Mouse (Mus musculus) ES-Bruce4 (cell line): Measurements from ENCODE around the gene Olfr648.

Source experiments
- CTCF ChIP-seq: IDR thresholded peaks from one replicate; pipeline ENCODE4 v1.8.1; 2011; ENCODE audit warnings: low read depth, low read length
- EP300 ChIP-seq: IDR thresholded peaks from 2 replicates; pipeline ENCODE4 v1.6.1; 2011; ENCODE audit warnings: low read depth, low read length; ENCODE audit not compliant: insufficient read depth

DNA sequence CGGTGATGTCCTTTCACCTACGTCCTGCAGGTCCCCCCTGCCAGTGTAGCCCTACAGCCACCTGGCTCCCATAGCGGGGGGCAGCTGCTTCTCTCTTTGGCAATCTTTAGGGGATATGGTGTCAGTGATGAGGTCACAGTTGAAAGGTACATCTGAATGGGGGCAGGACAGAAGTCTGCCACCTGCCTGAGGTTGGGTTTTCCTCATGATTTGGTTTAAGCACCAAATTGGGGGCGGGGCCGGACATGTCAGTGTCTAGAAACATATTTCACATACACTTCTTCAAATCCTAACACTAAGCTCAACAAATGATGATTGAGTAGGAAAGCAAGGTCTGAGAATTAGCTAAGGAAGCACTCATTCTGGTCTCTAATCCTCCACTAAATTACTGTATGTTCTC, 53.5 kb downstream of the Olfr648 start, which contains the start of gene Ubqln5:
- TF ChIP-seq CTCF = no peak
- no peak for TF ChIP-seq EP300
